Mouse (Mus musculus) heart, embryonic 16.5 days (tissue): ENCODE results near the gene Gm49721. TPM values are rescaled to one million over a fixed set of nuclear protein-coding genes. Genes with fewer than 3 reads are reported as not detected.
"Not testable (repeated sequence)": the region's sequence is repeated elsewhere in the genome, so short reads cannot be mapped to it uniquely, and the experiment has no call there.

Experiments
- ATAC-seq: fragments of 200-750 bp; cut with Nextera tagmentation; replicated peaks from 2 replicates; pipeline ENCODE4 v1.8.0; 2017; ENCODE audit warnings: moderate number of reproducible peaks; ENCODE audit not compliant: insufficient read depth, low FRiP score; ENCODE audit errors: extremely low read depth
- H3K27ac ChIP-seq: fragments of 300-500 bp; sonication (generic); 2 replicates; pipeline ENCODE4 v1.5.1; 2014; ENCODE audit warnings: mild to moderate bottlenecking, low read length, control low read depth, moderate library complexity
- H3K27me3 ChIP-seq: fragments of 300-500 bp; sonication (generic); 2 replicates; pipeline ENCODE4 v1.6.1; 2014; ENCODE audit warnings: low read length, mixed read lengths; ENCODE audit not compliant: control insufficient read depth, insufficient read depth
- H3K36me3 ChIP-seq: fragments of 300-500 bp; sonication (generic); 2 replicates; pipeline ENCODE4 v1.6.1; 2014; ENCODE audit not compliant: control insufficient read depth, insufficient read depth
- H3K4me1 ChIP-seq: fragments of 300-500 bp; sonication (generic); 2 replicates; pipeline ENCODE4 v1.6.1; 2014; ENCODE audit warnings: low read length, mixed read lengths; ENCODE audit not compliant: control insufficient read depth, insufficient read depth
- H3K4me2 ChIP-seq: fragments of 300-500 bp; sonication (generic); 2 replicates; pipeline ENCODE4 v1.6.1; 2014; ENCODE audit warnings: low read depth, mild to moderate bottlenecking, control low read depth, low read length
- H3K4me3 ChIP-seq: fragments of 300-500 bp; sonication (generic); 2 replicates; pipeline ENCODE4 v1.5.1; 2014; ENCODE audit warnings: mild to moderate bottlenecking, control low read depth, low read length
- H3K9ac ChIP-seq: fragments of 300-500 bp; sonication (generic); 2 replicates; pipeline ENCODE4 v1.6.1; 2014; ENCODE audit warnings: low read length, control low read depth
- H3K9me3 ChIP-seq: fragments of 300-500 bp; sonication (generic); replicated peaks from 2 replicates; pipeline ENCODE4 v1.6.1; 2016; ENCODE audit warnings: low read length; ENCODE audit not compliant: control insufficient read depth
- WGBS: fragments of 180-500 bp; shearing (Covaris S2); extraction: QIAGEN DNeasy Blood & Tissue Kit; methylation state at CpG from one replicate; pipeline ENCODE4 v1.1.7; 2014; 5-methylcytosine and 5-hydroxymethylcytosine counted together
- polyA plus RNA-seq: library from polyadenylated mRNA; unstranded; fragments of >200 nt; fragmentation: Nextera tagmentation; extraction: Ambion mirVana; gene quantifications from 2 replicates; pipeline ENCODE4 v1.2.1, GENCODE M21; 2015

Gene Gm49721
- polyA plus RNA-seq, 1 experiment from 2014 or later = 0.05 TPM

GRCm38 (mm10) chr17:7085469-7086168 is 106.9 kb downstream of the Gm49721 start:
- no CpG with 5 or more reads among the region's 12 CpGs for WGBS
- not testable (repeated sequence) for H3K4me2 ChIP-seq, H3K27me3 ChIP-seq, H3K4me3 ChIP-seq, H3K9ac ChIP-seq, H3K9me3 ChIP-seq, ATAC-seq, H3K36me3 ChIP-seq, H3K4me1 ChIP-seq, H3K27ac ChIP-seq

DNA sequence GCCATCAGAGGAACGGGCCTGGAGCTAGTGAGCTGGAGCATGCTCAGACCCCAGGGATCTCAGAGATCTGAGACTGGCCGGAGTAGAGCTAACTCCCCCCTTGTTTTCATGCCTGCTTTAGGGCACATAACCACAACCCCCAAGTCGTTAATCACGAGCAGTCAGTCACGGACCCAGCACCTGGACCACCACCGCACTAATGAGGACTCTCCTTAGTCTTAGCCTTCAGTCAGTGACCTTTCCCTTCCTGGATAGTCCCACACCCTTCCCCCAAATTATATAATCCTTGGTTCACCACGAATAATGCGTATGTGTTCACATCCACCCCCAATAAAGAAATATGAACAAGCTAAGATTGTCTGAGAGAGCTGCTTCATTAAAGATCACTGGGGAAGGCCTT is 108.1 kb downstream of the Gm49721 start:
- H3K9me3 ChIP-seq, H3K27me3 ChIP-seq, H3K36me3 ChIP-seq, H3K9ac ChIP-seq, H3K27ac ChIP-seq, H3K4me2 ChIP-seq, ATAC-seq, H3K4me1 ChIP-seq, H3K4me3 ChIP-seq: not testable (repeated sequence)
- WGBS = 78% methylated on average over 6 of the region's 8 CpGs

Other genes starting within 250 kb of the Gm49721 start
- 144 and 166 TPM in 2 replicates for gene Ezr, start 196.1 kb upstream of the Gm49721 start, polyA plus RNA-seq
- 78.1 and 96.3 TPM in 2 replicates for gene Rsph3b, start 30.2 kb upstream of the Gm49721 start, polyA plus RNA-seq
- 31.1 and 31.4 TPM in 2 replicates for gene Tagap1, start 17.7 kb upstream of the Gm49721 start, polyA plus RNA-seq
- gene Rnaset2b, start 8.3 kb upstream of the Gm49721 start, polyA plus RNA-seq = 271 and 281 TPM in 2 replicates
- gene Gm1604a, start 46.7 kb downstream of the Gm49721 start, polyA plus RNA-seq = 0.29 TPM in 1 of 2 replicates, not detected in the other
- 24.2 and 25.5 TPM in 2 replicates for gene Rps6ka2, start 191.2 kb downstream of the Gm49721 start, polyA plus RNA-seq